Mouse (Mus musculus): Measurements from ENCODE around the gene Ankrd33. TPM values are rescaled to one million over a fixed set of nuclear protein-coding genes. Genes with fewer than 3 reads are reported as not detected.

Gene Ankrd33
- polyA plus RNA-seq, 2 experiments, result not detected

DNA sequence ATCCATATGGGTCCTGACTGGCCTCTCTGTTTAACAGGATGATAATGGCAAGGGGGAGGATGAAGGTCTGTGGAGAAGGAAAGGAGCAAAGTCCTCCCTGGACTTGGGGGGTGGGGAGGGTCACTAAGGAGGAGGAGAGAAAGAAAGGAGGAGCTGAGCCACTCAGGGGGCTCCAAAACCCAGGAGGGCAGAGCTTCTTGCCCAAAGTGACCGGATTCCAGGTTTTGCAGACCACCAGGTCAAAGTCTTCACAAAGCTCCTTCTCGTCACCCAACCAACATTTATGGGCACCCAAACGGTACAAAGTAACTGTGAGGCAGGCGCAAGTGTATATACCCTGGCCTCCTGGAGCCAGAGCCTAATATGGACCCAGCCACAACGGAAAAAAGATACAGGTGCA, 39.9 kb upstream of the Ankrd33 start:
- no peaks in the 10 kb centered on the region for H3K36me3 ChIP-seq (ENCODE audit: control insufficient read depth, insufficient read depth, low read length)
- DNase-seq (ENCODE audit: low spot score) (no peak), ATAC-seq (ENCODE audit: low FRiP score, low read depth) (no peak)
- 0 out of 2 replicates have a peak overlapping the region, but pooled peaks have one; percentile 10 for H3K4me3 ChIP-seq (replicated peaks; ENCODE audit: low read length)
- no peak overlapping the region for H3K27ac ChIP-seq (replicated peaks; ENCODE audit: low read depth, low read length)
- no peak for TF ChIP-seq POLR2A (IDR thresholded peaks at IDR 0.05; ENCODE audit: borderline replicate concordance, extremely low read depth, insufficient read depth, insufficient read length)
- no peak overlapping the region for H3K9ac ChIP-seq (ENCODE audit: low read depth, low read length, severe bottlenecking)
- H3K9me3 ChIP-seq (ENCODE audit: control insufficient read depth, low read length), result no peaks in the 10 kb centered on the region
- H3K27me3 ChIP-seq (ENCODE audit: control insufficient read depth, insufficient read depth, low read length), result no peaks in the 10 kb centered on the region
- 28% methylated on average over 5 of the region's 5 CpGs for WGBS
- H3K4me1 ChIP-seq (ENCODE audit: control insufficient read depth, insufficient read depth, low read length), result peaks cover 31% of the 10 kb centered on the region
- peak overlapping the region; percentile 78; the same call in 1 of the 2 replicates for H3K4me2 ChIP-seq (replicated peaks; ENCODE audit: low read depth, low read length, severe bottlenecking)

DNA sequence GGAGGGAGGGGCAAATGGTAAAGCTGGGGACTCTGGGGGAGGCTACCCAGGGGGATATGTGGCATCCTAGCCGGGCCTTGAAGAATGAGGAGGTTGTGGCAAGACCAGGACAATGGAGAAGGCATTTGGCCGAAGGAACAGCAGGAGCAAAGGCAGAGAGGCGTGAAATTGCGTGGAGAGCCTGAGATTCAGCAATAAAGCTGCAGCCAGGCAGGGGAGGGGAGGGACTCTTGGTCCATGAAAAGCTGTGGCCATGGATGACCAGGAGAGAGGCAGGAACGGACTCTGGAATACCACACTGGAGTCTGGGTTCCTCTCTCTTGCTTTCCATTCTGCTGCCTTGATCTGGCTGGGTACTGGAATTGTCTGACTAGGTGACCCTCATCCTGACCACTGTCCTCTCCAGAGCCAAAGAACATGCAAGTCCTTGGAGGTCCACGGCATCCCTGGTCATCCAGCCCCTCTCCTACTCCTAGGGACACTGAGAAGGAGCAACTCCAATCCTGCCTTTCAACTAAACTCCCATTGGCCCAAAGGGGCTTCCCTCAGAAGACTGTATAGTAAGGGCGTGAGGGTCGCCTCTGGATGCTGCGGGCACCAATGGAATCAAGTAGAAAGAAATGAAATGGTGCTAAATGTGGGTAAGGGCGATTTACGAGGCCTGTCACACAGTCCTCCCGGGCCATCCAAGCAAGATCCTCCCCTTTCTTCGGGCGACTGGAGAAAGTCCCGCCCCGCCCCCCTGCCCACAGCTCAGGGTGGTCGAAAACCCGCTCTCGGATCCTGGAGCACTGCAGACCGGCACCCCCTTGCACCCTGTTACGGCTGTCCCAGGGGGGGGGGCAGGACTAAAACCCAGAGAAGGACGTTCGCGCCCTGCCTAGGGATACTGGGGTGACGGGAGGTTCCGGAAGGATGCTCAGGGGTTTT, 39.2 kb upstream of the Ankrd33 start:
- TF ChIP-seq POLR2A (IDR thresholded peaks at IDR 0.05; ENCODE audit: borderline replicate concordance, extremely low read depth, insufficient read depth, insufficient read length), result no peak
- WGBS, result 6% methylated on average over 26 of the region's 26 CpGs
- no peaks in the 10 kb centered on the region for H3K36me3 ChIP-seq (ENCODE audit: control insufficient read depth, insufficient read depth, low read length)
- H3K4me3 ChIP-seq (replicated peaks; ENCODE audit: low read length), result peak overlapping the region; percentile 88
- H3K4me1 ChIP-seq (ENCODE audit: control insufficient read depth, insufficient read depth, low read length), result peaks cover 32% of the 10 kb centered on the region
- H3K27ac ChIP-seq (replicated peaks; ENCODE audit: low read depth, low read length), result no peak overlapping the region
- no peak for ATAC-seq (ENCODE audit: low FRiP score, low read depth)
- H3K27me3 ChIP-seq (ENCODE audit: control insufficient read depth, insufficient read depth, low read length), result no peaks in the 10 kb centered on the region
- DNase-seq (ENCODE audit: low spot score), result no peak
- H3K9me3 ChIP-seq (ENCODE audit: control insufficient read depth, low read length), result no peaks in the 10 kb centered on the region
- H3K4me2 ChIP-seq (replicated peaks; ENCODE audit: low read depth, low read length, severe bottlenecking), result peak overlapping the region; percentile 78
- H3K9ac ChIP-seq (ENCODE audit: low read depth, low read length, severe bottlenecking), result peak overlapping the region; percentile 90; the same call in 1 of the 2 replicates

DNA sequence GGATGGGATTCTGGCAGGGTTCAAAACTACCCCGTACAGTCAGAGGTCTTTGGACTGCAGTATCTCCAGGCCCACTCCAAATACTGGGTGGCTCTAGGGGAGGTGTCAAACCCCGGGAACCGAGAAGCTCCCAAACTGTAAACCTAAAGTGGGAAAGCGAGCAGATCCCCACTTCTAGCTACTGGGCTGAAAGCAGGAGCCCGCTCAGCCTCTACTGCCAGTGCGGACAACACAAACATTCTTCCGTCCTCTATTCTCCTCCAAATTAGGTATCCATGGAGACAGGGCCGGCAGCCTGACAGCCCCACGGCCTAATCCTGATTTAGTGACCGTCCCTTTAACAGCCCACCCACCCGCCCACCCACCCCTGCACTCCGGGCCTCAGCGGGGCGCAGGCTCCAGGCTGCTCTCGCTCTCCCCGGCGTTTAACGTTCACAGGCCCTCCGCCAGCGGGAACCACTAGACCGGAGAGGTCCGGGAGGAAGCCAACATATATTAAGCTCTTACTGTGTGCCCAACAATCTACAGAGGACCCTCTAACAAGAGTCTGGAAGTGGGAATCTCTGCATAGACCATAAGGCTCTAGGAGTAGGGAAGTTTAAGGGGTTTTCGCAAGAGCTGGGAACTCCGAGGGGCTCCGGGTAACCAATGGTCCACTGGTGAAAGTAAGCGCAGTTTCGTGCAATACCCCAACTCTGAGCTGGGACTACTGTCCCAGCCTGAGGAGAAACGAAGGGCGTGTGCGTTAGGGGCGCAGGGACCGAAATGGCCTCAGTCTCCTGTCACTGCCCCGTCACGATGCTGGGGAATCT, 38.3 kb upstream of the Ankrd33 start:
- H3K27me3 ChIP-seq (ENCODE audit: control insufficient read depth, insufficient read depth, low read length), result no peaks in the 10 kb centered on the region
- H3K9ac ChIP-seq (ENCODE audit: low read depth, low read length, severe bottlenecking), result peak overlapping the region; percentile 90
- no peak for TF ChIP-seq POLR2A (IDR thresholded peaks at IDR 0.05; ENCODE audit: borderline replicate concordance, extremely low read depth, insufficient read depth, insufficient read length)
- no peak; the same call in 1 of the 2 replicates for ATAC-seq (ENCODE audit: low FRiP score, low read depth)
- peak overlapping the region; percentile 69 for H3K27ac ChIP-seq (replicated peaks; ENCODE audit: low read depth, low read length)
- peaks cover 35% of the 10 kb centered on the region for H3K4me1 ChIP-seq (ENCODE audit: control insufficient read depth, insufficient read depth, low read length)
- H3K9me3 ChIP-seq (ENCODE audit: control insufficient read depth, low read length), result no peaks in the 10 kb centered on the region
- WGBS, result under 1% methylated on average over 33 of the region's 34 CpGs
- DNase-seq (ENCODE audit: low spot score), result no peak
- H3K36me3 ChIP-seq (ENCODE audit: control insufficient read depth, insufficient read depth, low read length), result no peaks in the 10 kb centered on the region
- H3K4me2 ChIP-seq (replicated peaks; ENCODE audit: low read depth, low read length, severe bottlenecking), result peak overlapping the region; percentile 78
- peak overlapping the region; percentile 88 for H3K4me3 ChIP-seq (replicated peaks; ENCODE audit: low read length)

DNA sequence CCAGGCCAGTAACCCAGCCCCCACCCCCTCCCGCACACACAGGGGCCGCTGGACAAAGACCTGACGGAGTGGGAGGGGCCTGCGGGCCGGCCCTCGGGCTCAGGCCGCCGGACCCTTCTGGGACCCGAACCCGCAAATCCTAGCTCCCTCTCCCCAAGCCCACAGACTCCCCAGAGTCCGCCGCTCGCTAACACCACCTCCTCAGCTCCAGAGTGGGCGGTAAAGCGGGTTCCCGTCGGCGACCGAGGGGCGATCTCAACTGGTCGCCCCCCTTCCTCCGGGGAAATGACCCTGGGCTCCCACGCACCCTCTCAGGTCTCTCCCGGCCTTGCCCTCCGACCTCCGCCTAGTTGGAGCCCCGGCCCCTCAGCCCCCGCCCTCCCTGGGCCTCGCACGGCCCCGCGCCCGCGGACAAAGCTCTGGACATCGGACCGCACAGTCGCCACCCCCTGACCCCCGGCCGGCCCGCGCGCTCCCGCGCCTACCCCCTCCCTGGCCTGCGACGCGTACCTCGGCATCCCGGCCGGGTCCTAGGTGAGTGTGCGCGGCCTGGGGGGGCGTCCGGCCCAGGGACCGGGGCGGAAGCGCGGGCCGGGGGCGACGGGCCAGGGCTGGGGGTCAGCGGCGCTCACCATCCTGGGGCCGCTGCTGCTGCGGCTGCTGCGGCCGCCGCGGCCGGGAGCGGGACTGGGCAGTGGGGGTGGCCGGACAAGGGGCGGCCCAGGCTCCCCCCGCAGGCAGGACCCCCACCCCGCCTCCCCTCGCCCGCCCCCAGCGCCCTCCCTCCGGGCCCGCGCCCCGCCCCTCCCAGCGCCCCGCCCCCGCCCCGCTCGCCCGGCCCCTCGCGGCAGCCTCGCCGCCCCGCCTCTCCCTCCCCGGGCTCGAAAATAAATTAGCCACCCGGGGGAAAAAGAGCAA, 37.5 kb upstream of the Ankrd33 start, which contains the start of gene Fignl2:
TSS of gene Fignl2 (minus strand) at position 755 of the 918 bp plus-strand sequence.
- Histone ChIP-seq H3K9ac (ENCODE audit: low read depth, low read length, severe bottlenecking) (peak within 1 kb of the TSS; percentile 90), H3K4me3 (replicated peaks; ENCODE audit: low read length) (peak within 1 kb of the TSS; percentile 88), H3K36me3 (ENCODE audit: control insufficient read depth, insufficient read depth, low read length) (no peaks in the 10 kb centered on the region), H3K4me1 (ENCODE audit: control insufficient read depth, insufficient read depth, low read length) (peaks cover 38% of the 10 kb centered on the region), H3K27ac (replicated peaks; ENCODE audit: low read depth, low read length) (peak within 1 kb of the TSS; percentile 69), H3K9me3 (ENCODE audit: control insufficient read depth, low read length) (no peaks in the 10 kb centered on the region), H3K27me3 (ENCODE audit: control insufficient read depth, insufficient read depth, low read length) (no peaks in the 10 kb centered on the region), H3K4me2 (replicated peaks; ENCODE audit: low read depth, low read length, severe bottlenecking) (peak within 1 kb of the TSS; percentile 78)
- WGBS, result under 1% methylated on average over 42 of the region's 96 CpGs
- peak; percentile 48 for ATAC-seq (ENCODE audit: low FRiP score, low read depth)
- TF ChIP-seq POLR2A (IDR thresholded peaks at IDR 0.05; ENCODE audit: borderline replicate concordance, extremely low read depth, insufficient read depth, insufficient read length), result no peak
- DNase-seq (ENCODE audit: low spot score), result no peak
